Mouse (Mus musculus) megakaryocyte, adult 5-6 weeks (primary cell): ENCODE results near the gene Casp4. TPM values are rescaled to one million over a fixed set of nuclear protein-coding genes. Genes with fewer than 3 reads are reported as not detected.

Source experiments
- total RNA-seq, 2 experiments: library from RNA; stranded (forward) in 1 of 2; stranded (reverse) in 1 of 2; fragments of 153-499, 151-499 nt in 1 of 2; fragments of 221-1000, 200-1000 nt in 1 of 2; gene quantifications; 2 replicates each; pipeline versions ENCODE4 v1.2.3 to v1.2.4; 2015 to 2017

Gene Casp4
- total RNA-seq, 2 experiments from 2014 or later: 36.7 to 42.1 TPM

Other genes starting within 250 kb of the Casp4 start
- 132 and 154 TPM in 2 replicates for gene Casp1, start 10.3 kb upstream of the Casp4 start, total RNA-seq (2015)
- 99.5 and 118 TPM in 2 replicates for gene Casp1, start 10.3 kb upstream of the Casp4 start, total RNA-seq (2017)
- gene Casp12, start 36.6 kb downstream of the Casp4 start, total RNA-seq (2015): 0.18 and 0.39 TPM in 2 replicates
- 0.41 and 0.59 TPM in 2 replicates for gene Casp12, start 36.6 kb downstream of the Casp4 start, total RNA-seq (2017)